18 mouse cellular contexts compared by ENCODE assay signal in the genomic region with DNA sequence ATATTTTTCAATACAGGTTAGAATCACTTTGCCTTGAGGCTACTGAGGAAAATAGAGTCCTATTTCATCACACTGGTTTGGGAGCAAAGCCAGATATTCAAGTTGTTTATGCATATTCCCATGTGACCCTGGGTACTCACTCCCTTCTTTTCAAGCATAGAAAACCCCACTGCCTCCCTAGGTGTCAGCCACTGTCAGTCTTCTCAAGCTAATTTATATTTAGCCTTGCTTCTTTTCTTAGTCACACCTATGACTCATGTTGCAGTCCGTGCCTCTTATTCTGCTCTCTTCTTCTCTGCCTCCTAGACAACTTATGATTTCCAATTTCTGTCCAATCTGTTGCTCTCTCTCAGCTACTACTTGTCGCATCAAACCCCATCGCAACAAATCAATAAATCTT.
DNase-seq lines count a peak whose midpoint lies in the region; ATAC-seq and TF ChIP-seq lines count a peak whose summit lies in the region.
"Had no signal": no experiment of that assay in that cellular context is flagged by ENCODE, and none has a peak within 500 bp of the region (broad histone marks: within the 10 kb centered on the region; RNA-seq: fewer than 3 reads in every experiment).

No protein-coding gene starts in this region.

- POLR2A ChIA-PET in Patski (lab: Charles Lee), result no interaction called here

- no peaks in the 10 kb centered on the region for H3K36me3 ChIP-seq in stomach, postnatal 0 days (ENCODE audit: control insufficient read depth, insufficient read depth, low read length)
- H3K36me3 ChIP-seq: G1E; heart, embryonic 12.5 days had no signal

- peak; percentile 44 for ATAC-seq in Patski
- no peak for ATAC-seq in stomach, postnatal 0 days (ENCODE audit: low FRiP score, low TSS enrichment)
- ATAC-seq: forebrain, embryonic 15.5 days had no signal

- no peak for TF ChIP-seq EP300 in stomach, postnatal 0 days (optimal IDR thresholded peaks at IDR 0.05)

- no peak overlapping the region for H3K9ac ChIP-seq in stomach, postnatal 0 days (ENCODE audit: low read length)
- H3K9ac ChIP-seq: forebrain, embryonic 15.5 days; heart, embryonic 12.5 days; neural tube, embryonic 15.5 days had no signal

- no peak overlapping the region for H3K4me2 ChIP-seq in stomach, postnatal 0 days (replicated peaks; ENCODE audit: low read depth)
- H3K4me2 ChIP-seq: forebrain, embryonic 15.5 days; heart, embryonic 12.5 days; neural tube, embryonic 15.5 days had no signal

- no peaks in the 10 kb centered on the region for H3K9me3 ChIP-seq in stomach, postnatal 0 days (ENCODE audit: control insufficient read depth, low read length)
- H3K9me3 ChIP-seq: forebrain, embryonic 15.5 days; heart, embryonic 12.5 days; neural tube, embryonic 15.5 days had no signal

- in situ Hi-C loops in Patski (cut with MboI; ENCODE audit: low pct_unique_long_range_greater_than_20kb), result no loop called here

- H3K4me3 ChIP-seq in stomach, postnatal 0 days (ENCODE audit: low read depth, low read length), result no peak overlapping the region
- H3K4me3 ChIP-seq: forebrain, embryonic 15.5 days; heart, embryonic 12.5 days; neural tube, embryonic 15.5 days had no signal

- CTCF ChIA-PET in Patski (lab: Charles Lee), result no interaction called here

- 51% methylated on average over 3 of the region's 3 CpGs for WGBS in stomach, postnatal 0 days

- peaks cover 13% of the 10 kb centered on the region for H3K27me3 ChIP-seq in Patski
- no peaks in the 10 kb centered on the region for H3K27me3 ChIP-seq in stomach, postnatal 0 days (ENCODE audit: control insufficient read depth, insufficient read depth, low read length)
- H3K27me3 ChIP-seq: forebrain, embryonic 15.5 days; heart, embryonic 12.5 days; neural tube, embryonic 15.5 days had no signal

- no peaks in the 10 kb centered on the region for H3K4me1 ChIP-seq in stomach, postnatal 0 days (replicated peaks; ENCODE audit: control insufficient read depth, insufficient read depth)
- H3K4me1 ChIP-seq: forebrain, embryonic 15.5 days; neural tube, embryonic 15.5 days had no signal

- DNase-seq in adrenal gland, postnatal 14 days, result peak; percentile 14
- no peak for DNase-seq in adrenal gland, adult 18-20 months (ENCODE audit: low spot score in 2 of 2)
- DNase-seq in layer of hippocampus, adult 9-11 months, result peak; percentile 6
- DNase-seq in layer of hippocampus, adult 11-12 months (ENCODE audit: low spot score), result no peak
- DNase-seq in 3134 (ENCODE audit: extremely low read depth, insufficient read length, low spot score) (peak; percentile 53), Patski (ENCODE audit: low read depth, low spot score) (no peak)
- DNase-seq in stomach, postnatal 0 days (ENCODE audit: low spot score), result no peak
- no peak for DNase-seq in spleen, postnatal 36 days (ENCODE audit: low spot score in 2 of 2)
- DNase-seq: cerebellum, adult 9-10 months; gastrocnemius, postnatal 36 days; kidney, adult 2 months; liver; lung, adult 2 months; thymus, postnatal 25 days had no signal

- TF ChIP-seq CTCF in Patski (IDR thresholded peaks at IDR 0.05), result no peak
- no peak for TF ChIP-seq CTCF in stomach, postnatal 0 days (IDR thresholded peaks at IDR 0.05; ENCODE audit: low read depth)

- no peak overlapping the region for H3K27ac ChIP-seq in stomach, postnatal 0 days (replicated peaks)
- H3K27ac ChIP-seq: forebrain, embryonic 15.5 days; neural tube, embryonic 15.5 days had no signal

Comparison
In these comparisons a context has a peak if more than half of its experiments do, and no peak if none do; other contexts are left out.
1. DNase-seq: peak in adrenal gland, postnatal 14 days (single experiment), layer of hippocampus, adult 9-11 months (single experiment) and 3134 (single experiment); none in adrenal gland, adult 18-20 months (0 of 2), layer of hippocampus, adult 11-12 months (single experiment), Patski (single experiment), stomach, postnatal 0 days (single experiment) and spleen, postnatal 36 days (0 of 2).